Mouse (Mus musculus) E14TG2a.4 (cell line): ENCODE results near the gene Pla2g16.

Experiments used
- H3K27me3 ChIP-seq: 2 replicates; pipeline ENCODE4 v1.6.1; 2014; ENCODE audit warnings: low read length, control low read depth; ENCODE audit not compliant: insufficient read depth
- H3K36me3 ChIP-seq: 2 replicates; pipeline ENCODE4 v1.6.1; 2014; ENCODE audit warnings: low read length, control low read depth; ENCODE audit not compliant: insufficient read depth
- H3K4me1 ChIP-seq: replicated peaks from 2 replicates; pipeline ENCODE4 v1.6.1; 2014; ENCODE audit warnings: low read depth, low read length, control low read depth
- H3K4me3 ChIP-seq: replicated peaks from 2 replicates; pipeline ENCODE4 v1.5.1; 2014; ENCODE audit warnings: mild to moderate bottlenecking, low read length
- H3K9me3 ChIP-seq: 2 replicates; pipeline ENCODE4 v1.6.1; 2014; ENCODE audit warnings: low read length, control low read depth
- CTCF ChIP-seq: conservative IDR thresholded peaks from 2 replicates; pipeline ENCODE4 v1.5.1; 2014; ENCODE audit warnings: low read length
- NANOG ChIP-seq: IDR thresholded peaks from 2 replicates; pipeline ENCODE4 v1.6.1; 2014; ENCODE audit warnings: borderline replicate concordance, low read length, mixed read lengths
- POU5F1 ChIP-seq: IDR thresholded peaks from 2 replicates; pipeline ENCODE4 v1.6.1; 2014; ENCODE audit warnings: low read length, borderline replicate concordance

Gene Pla2g16

GRCm38 (mm10) chr19:7576180-7576579 is 18.9 kb downstream of the Pla2g16 start:
- Histone ChIP-seq H3K9me3 (no peaks in the 10 kb centered on the region), H3K4me1 (peaks cover 47% of the 10 kb centered on the region), H3K4me3 (no peak overlapping the region), H3K27me3 (no peaks in the 10 kb centered on the region), H3K36me3 (peaks cover 24% of the 10 kb centered on the region)
- TF ChIP-seq CTCF, result no peak
- TF ChIP-seq NANOG, result no peak
- no peak for TF ChIP-seq POU5F1

- peaks cover 54% of the 10 kb centered on the region for H3K4me1 ChIP-seq
Observed at GRCm38 (mm10) chr19:7577710-7578109, 20.5 kb downstream of the Pla2g16 start.

GRCm38 (mm10) chr19:7581042-7581441 is 23.8 kb downstream of the Pla2g16 start:
- H3K4me3 ChIP-seq, result 0 out of 2 replicates have a peak overlapping the region, but pooled peaks have one; percentile 0
- TF ChIP-seq NANOG (no peak), CTCF (no peak), POU5F1 (no peak)

More at GRCm38 (mm10) chr19:7577710-7578109, 20.5 kb downstream of the Pla2g16 start:
- H3K4me3 ChIP-seq, result no peak overlapping the region
- no peaks in the 10 kb centered on the region for H3K9me3 ChIP-seq
- no peaks in the 10 kb centered on the region for H3K27me3 ChIP-seq
- H3K36me3 ChIP-seq, result peaks cover 24% of the 10 kb centered on the region
- TF ChIP-seq POU5F1 (no peak), CTCF (no peak), NANOG (no peak)

GRCm38 (mm10) chr19:7583101-7583500 is 25.8 kb downstream of the Pla2g16 start:
- H3K36me3 ChIP-seq, result peaks cover 25% of the 10 kb centered on the region
- peaks cover 80% of the 10 kb centered on the region for H3K4me1 ChIP-seq
- H3K4me3 ChIP-seq, result peak overlapping the region; percentile 68
- H3K9me3 ChIP-seq, result peaks cover 3% of the 10 kb centered on the region
- H3K27me3 ChIP-seq, result no peaks in the 10 kb centered on the region
- TF ChIP-seq POU5F1 (no peak), NANOG (no peak), CTCF (no peak)

More at GRCm38 (mm10) chr19:7581042-7581441, 23.8 kb downstream of the Pla2g16 start:
- H3K4me1 ChIP-seq, result peaks cover 71% of the 10 kb centered on the region
- no peaks in the 10 kb centered on the region for H3K27me3 ChIP-seq
- peaks cover 20% of the 10 kb centered on the region for H3K36me3 ChIP-seq
- no peaks in the 10 kb centered on the region for H3K9me3 ChIP-seq

- no peak for TF ChIP-seq CTCF
- TF ChIP-seq NANOG, result peak; percentile 91
- no peaks in the 10 kb centered on the region for H3K27me3 ChIP-seq
Observed at GRCm38 (mm10) chr19:7583599-7583998, 26.3 kb downstream of the Pla2g16 start.

GRCm38 (mm10) chr19:7585279-7585678 is 28.0 kb downstream of the Pla2g16 start:
- H3K4me3 ChIP-seq, result no peak overlapping the region
- H3K9me3 ChIP-seq, result peaks cover 7% of the 10 kb centered on the region
- H3K27me3 ChIP-seq, result no peaks in the 10 kb centered on the region
- peaks cover 16% of the 10 kb centered on the region for H3K36me3 ChIP-seq
- TF ChIP-seq NANOG (no peak), POU5F1 (no peak), CTCF (no peak)
- peaks cover 63% of the 10 kb centered on the region for H3K4me1 ChIP-seq

More at GRCm38 (mm10) chr19:7583599-7583998, 26.3 kb downstream of the Pla2g16 start:
- H3K9me3 ChIP-seq, result peaks cover 7% of the 10 kb centered on the region
- peak overlapping the region; percentile 68 for H3K4me3 ChIP-seq
- H3K36me3 ChIP-seq, result peaks cover 27% of the 10 kb centered on the region
- H3K4me1 ChIP-seq, result peaks cover 79% of the 10 kb centered on the region

- Histone ChIP-seq H3K9me3 (peaks cover 7% of the 10 kb centered on the region), H3K27me3 (no peaks in the 10 kb centered on the region), H3K4me1 (peaks cover 58% of the 10 kb centered on the region), H3K4me3 (no peak overlapping the region), H3K36me3 (peaks cover 12% of the 10 kb centered on the region)
- no peak for TF ChIP-seq CTCF
- TF ChIP-seq POU5F1, result no peak
- TF ChIP-seq NANOG, result no peak
Observed at GRCm38 (mm10) chr19:7585764-7586163, 28.5 kb downstream of the Pla2g16 start.

GRCm38 (mm10) chr19:7590795-7591194 is 33.5 kb downstream of the Pla2g16 start:
- peaks cover 12% of the 10 kb centered on the region for H3K4me1 ChIP-seq
- TF ChIP-seq NANOG (no peak), CTCF (no peak), POU5F1 (no peak)
- H3K4me3 ChIP-seq, result no peak overlapping the region
- peaks cover 10% of the 10 kb centered on the region for H3K36me3 ChIP-seq
- H3K9me3 ChIP-seq, result peaks cover 7% of the 10 kb centered on the region
- no peaks in the 10 kb centered on the region for H3K27me3 ChIP-seq

GRCm38 (mm10) chr19:7592018-7592417 is 34.8 kb downstream of the Pla2g16 start:
- Histone ChIP-seq H3K4me1 (peaks cover 4% of the 10 kb centered on the region), H3K9me3 (peaks cover 7% of the 10 kb centered on the region), H3K27me3 (no peaks in the 10 kb centered on the region), H3K36me3 (peaks cover 4% of the 10 kb centered on the region; the same call in 1 of the 2 replicates), H3K4me3 (no peak overlapping the region)
- TF ChIP-seq POU5F1 (no peak), CTCF (no peak), NANOG (no peak)
